Mouse (Mus musculus) kidney, adult 9 months (tissue): Measurements from ENCODE around the gene Calu.
"Not testable (repeated sequence)": the region's sequence is repeated elsewhere in the genome, so short reads cannot be mapped to it uniquely, and the experiment has no call there.

Experiments used
- DNase-seq: peaks from one replicate; pipeline ENCODE4 v3.0.0; 2022

Calu gene

GRCm38 (mm10) chr6:29363129-29363515 is 15.3 kb downstream of the Calu start:
- DNase-seq = no peak

GRCm38 (mm10) chr6:29365277-29365676 is 17.4 kb downstream of the Calu start:
- no peak for DNase-seq

- no peak for DNase-seq
These were observed 29.5 kb downstream of the Calu start for GRCm38 (mm10) chr6:29377386-29377785.

GRCm38 (mm10) chr6:29378678-29379077 is 30.8 kb downstream of the Calu start:
- DNase-seq = no peak

- no peak for DNase-seq
These were observed 32.1 kb downstream of the Calu start for GRCm38 (mm10) chr6:29379954-29380353.

- DNase-seq = no peak
These were observed 34.6 kb downstream of the Calu start for GRCm38 (mm10) chr6:29382442-29382841.

- DNase-seq = peak; percentile 7
These were observed 40.2 kb downstream of the Calu start, which contains the start of gene Opn1sw for GRCm38 (mm10) chr6:29388052-29388518. Opn1sw (minus strand) TSS chr6:29388468.

- DNase-seq = peak; percentile 89
These were observed 40.8 kb downstream of the Calu start for GRCm38 (mm10) chr6:29388606-29389080.

GRCm38 (mm10) chr6:29389425-29389824 is 41.6 kb downstream of the Calu start:
- DNase-seq = no peak

GRCm38 (mm10) chr6:29390500-29390899 is 42.6 kb downstream of the Calu start:
- DNase-seq = not testable (repeated sequence)

- DNase-seq = not testable (repeated sequence)
These were observed 43.4 kb downstream of the Calu start for GRCm38 (mm10) chr6:29391241-29391640.

- no peak for DNase-seq
These were observed 43.9 kb downstream of the Calu start for GRCm38 (mm10) chr6:29391802-29392201.

GRCm38 (mm10) chr6:29394286-29394685 is 46.4 kb downstream of the Calu start:
- DNase-seq = no peak

- peak; percentile 71 for DNase-seq
These were observed 48.2 kb downstream of the Calu start, which contains the start of gene Ccdc136 for GRCm38 (mm10) chr6:29395910-29396713. Ccdc136 (plus strand) TSS chr6:29396309.

- no peak for DNase-seq
These were observed 49.1 kb downstream of the Calu start for GRCm38 (mm10) chr6:29396714-29397540.

- DNase-seq = no peak
These were observed 49.7 kb downstream of the Calu start for GRCm38 (mm10) chr6:29397575-29397974.

GRCm38 (mm10) chr6:29399851-29400250 is 52.0 kb downstream of the Calu start:
- no peak for DNase-seq

GRCm38 (mm10) chr6:29402693-29403342 is 54.9 kb downstream of the Calu start:
- no peak for DNase-seq

- DNase-seq = no peak
These were observed 58.5 kb downstream of the Calu start for GRCm38 (mm10) chr6:29406412-29406811.

GRCm38 (mm10) chr6:29415446-29415845 is 67.6 kb downstream of the Calu start:
- DNase-seq = no peak

- DNase-seq = no peak
These were observed 72.7 kb downstream of the Calu start for GRCm38 (mm10) chr6:29420596-29420995.

- no peak for DNase-seq
These were observed 77.2 kb downstream of the Calu start for GRCm38 (mm10) chr6:29425118-29425517.

GRCm38 (mm10) chr6:29426331-29426730 is 78.5 kb downstream of the Calu start:
- no peak for DNase-seq
